Mouse (Mus musculus): ENCODE results near the gene Frs2.

DNA sequence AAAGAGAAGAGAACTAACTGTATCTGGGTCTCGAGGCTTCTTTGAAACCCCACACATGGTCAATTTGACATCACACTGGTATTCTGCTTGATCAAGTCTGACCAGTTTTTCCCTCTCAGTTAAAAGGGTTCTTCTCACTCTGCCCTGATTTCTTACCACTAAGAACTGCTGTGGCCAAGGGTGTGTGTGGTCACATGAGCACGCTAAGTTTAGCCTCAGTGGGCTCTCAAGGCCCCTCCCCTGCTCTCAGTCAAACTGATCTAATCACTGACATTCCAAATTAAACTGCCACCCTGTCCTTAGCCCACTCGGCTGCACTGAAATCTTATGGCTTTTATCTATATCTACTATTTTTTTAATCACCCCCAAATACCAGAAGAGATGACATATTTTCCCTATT, 32.8 kb upstream of the Frs2 start:
- TF ChIP-seq CTCF (IDR thresholded peaks at IDR 0.05; ENCODE audit: insufficient read depth, low read depth, low read length) (no peak), POLR2A (IDR thresholded peaks at IDR 0.05; ENCODE audit: insufficient read depth, low read depth, low read length) (no peak)
